Mouse (Mus musculus): Measurements from ENCODE around the gene Ppp1r9b. TPM values are rescaled to one million over a fixed set of nuclear protein-coding genes. Genes with fewer than 3 reads are reported as not detected.
A peak's percentile ranks its signal among the peaks of the same experiment; 100 is the strongest.
"Not testable (repeated sequence)": the region's sequence is repeated elsewhere in the genome, so short reads cannot be mapped to it uniquely, and the experiment has no call there.

Gene Ppp1r9b
- total RNA-seq, 4 experiments from 2014 or later = 43.9 to 47.4 (median 45.6) TPM

DNA sequence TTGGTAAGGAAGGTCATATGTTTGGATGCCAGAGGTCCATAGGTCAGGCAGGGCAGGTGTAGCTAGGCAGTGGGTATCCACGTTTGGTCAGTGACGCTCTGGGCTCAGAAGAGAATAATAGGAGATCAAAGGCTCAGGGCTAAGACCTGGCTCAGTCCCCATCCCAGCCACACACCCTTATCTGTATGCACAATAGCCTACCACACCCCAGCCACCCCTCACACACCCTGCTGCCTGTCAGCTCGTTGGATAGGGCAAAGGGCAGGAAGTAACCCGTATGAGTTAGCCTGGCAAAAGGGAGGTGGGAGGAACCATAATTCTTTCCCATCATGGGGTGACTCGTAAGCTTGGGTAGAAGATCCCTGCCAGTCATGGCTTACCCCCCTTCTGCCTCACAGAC lies 6.8 kb downstream of the Ppp1r9b start:
- DNase-seq (ENCODE audit: low spot score) = no peak

DNA sequence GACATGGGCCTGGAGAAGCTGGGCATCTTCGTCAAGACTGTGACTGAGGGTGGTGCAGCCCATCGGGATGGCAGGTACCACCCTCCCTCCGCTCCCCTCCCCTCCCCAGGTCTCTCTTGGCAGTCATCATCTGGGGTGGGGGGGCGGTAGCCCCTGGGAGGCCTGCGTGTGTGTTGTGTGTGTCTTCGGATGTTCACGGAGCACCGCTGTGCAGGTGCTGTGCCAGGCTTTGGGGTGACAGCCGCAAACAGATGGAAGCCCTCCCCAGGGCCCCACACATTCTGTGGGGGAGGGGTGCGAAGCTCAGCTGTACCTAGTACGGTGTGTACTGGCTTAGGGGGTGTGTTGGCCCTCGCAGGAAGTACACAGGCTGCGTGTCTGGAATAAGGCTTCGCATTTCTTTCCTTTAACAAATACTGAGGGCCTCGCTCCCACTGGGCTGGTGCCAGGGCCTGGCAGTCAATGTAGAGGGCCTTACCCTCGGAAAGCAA lies 7.3 kb downstream of the Ppp1r9b start:
- DNase-seq (ENCODE audit: low spot score) = no peak

DNA sequence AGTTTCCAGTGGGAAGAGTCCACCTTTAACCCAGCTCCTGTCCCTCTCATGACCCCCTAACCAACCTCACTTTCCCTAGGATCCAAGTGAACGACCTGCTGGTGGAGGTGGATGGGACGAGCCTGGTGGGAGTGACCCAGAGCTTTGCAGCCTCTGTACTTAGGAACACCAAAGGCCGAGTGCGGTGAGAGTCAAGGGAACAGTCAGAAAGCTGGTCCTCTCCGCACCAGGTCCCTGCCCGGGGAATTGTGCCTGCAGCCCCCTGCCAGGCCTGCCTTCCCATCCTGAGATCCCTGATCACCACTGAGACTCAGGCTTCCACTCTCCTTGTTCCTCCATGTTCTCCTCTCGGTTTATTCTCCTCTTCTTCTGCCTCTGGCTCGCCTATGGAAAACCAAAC lies 9.3 kb downstream of the Ppp1r9b start:
- no peak for DNase-seq (ENCODE audit: low spot score)

DNA sequence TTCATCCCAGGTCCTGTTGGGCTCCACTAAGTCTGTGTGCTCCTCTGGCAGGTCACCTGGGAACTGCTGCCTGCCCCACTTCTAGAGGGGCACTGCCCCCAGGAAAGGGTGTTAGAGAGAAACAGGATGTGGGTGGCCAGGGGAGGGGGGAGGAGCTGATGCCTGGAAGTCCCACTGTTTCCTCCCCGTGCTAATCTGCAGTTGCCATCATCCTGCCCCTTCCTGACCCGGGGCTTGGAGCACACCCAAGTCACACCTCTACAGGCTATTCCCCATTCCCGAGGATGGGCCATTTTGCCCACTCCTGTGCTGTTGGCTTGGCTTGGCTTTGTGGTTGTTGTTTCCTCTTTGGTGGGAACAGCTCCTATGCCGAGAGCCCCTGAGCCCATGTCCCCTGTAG lies 9.7 kb downstream of the Ppp1r9b start:
- DNase-seq (ENCODE audit: low spot score) = peak; percentile 65

DNA sequence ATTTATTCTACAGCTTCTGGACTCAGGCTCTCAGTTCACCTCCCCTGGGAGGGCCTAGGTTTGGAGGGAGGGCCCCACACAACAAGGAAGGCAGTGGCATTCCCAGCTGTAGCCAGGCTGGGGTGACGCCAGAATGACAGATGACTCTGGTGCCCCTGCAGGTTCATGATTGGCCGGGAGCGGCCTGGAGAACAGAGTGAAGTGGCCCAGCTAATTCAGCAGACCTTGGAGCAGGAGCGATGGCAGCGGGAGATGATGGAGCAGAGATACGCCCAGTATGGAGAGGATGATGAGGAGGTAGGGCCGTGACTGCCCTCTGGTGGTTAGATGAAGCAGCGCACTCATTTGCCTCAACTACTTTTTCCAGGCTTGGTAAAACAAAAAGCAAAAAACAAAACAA lies 10.2 kb downstream of the Ppp1r9b start:
- peak; percentile 73 for DNase-seq (ENCODE audit: low spot score)

DNA sequence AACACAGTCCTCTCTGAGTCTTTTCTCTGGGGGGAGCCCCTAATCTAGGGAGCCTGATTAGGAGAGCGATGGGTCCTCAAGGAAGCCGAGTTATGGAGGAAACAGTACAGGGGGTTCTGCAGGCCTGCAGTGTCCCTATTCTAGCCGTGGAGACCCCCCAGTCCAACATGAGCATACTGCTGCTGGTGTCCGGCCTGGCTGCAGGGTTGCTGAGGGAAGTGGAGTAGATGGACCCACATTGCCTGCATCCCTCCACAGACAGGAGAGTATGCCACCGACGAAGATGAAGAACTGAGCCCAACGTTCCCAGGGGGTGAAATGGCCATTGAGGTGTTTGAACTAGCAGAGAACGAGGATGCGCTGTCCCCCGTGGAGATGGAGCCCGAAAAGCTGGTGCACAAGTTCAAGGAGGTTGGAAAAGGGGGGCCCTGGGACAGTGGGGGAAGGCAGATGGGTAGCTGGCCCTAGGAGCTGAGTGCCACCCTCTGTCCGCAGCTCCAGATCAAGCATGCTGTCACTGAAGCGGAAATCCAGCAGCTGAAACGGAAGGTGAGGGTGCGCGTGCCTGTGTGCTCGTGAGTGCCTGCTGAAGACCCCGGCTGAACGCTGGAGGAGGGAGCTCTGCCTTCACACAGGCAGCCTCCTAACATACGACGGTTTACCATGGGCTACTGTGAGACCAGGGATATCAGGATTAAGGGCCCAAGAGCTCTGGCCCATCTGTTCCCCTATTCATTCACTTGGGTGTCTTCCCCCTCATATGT lies 10.9 kb downstream of the Ppp1r9b start:
- DNase-seq (ENCODE audit: low spot score) = no peak

DNA sequence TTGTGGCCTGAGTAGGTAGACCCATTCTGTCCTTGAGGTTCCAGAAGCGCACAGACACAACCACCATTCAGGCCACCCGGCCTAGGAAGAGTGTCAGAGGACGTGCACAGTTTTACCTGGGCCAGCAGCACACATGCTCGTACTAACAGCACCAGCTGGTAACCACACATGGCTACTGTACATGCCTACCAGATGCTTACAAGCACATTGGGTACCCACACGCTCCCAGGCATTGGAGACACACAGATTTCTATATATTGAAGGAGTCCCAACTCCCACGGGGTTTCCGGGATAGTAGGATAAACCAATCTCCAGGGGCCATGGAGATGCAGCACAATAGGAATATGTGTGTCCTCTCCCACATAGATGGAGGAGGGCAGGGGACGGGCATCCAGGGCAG lies 11.9 kb downstream of the Ppp1r9b start:
- DNase-seq (ENCODE audit: low spot score) = no peak

DNA sequence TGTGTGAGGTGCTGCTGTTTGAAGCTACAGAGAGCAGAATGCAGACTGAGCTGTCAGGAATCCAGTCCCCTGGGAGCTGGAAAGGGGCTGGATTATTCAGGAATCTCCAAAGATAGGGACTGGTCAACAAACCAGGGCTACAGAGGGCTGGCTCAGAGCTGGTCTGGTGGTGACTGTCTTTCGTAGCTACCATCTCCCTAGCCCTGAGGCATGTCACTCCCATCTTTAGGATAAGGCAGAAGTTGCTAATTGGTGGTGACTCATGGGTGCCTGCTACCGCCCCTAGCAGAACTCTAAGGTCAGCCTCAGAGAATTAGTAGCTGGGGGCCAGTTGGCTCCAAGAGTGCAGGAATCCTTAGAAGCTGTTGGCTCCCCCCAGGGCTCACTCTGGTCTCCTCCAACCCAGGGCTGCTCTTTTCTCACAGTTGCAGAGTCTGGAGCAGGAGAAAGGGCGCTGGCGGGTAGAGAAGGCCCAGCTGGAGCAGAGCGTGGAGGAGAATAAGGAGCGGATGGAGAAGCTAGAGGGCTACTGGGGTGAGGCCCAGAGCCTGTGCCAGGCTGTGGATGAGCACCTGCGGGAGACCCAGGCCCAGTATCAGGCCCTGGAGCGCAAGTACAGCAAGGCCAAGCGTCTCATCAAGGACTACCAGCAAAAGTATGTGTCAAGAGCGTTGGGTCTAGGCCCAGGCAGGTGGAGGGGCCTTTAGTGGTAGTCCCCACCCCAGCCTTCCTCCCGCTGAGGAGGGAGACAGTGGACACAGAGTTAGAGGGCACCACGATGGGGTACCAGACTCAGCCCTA lies 13.5 kb downstream of the Ppp1r9b start:
- DNase-seq (ENCODE audit: low spot score) = no peak

DNA sequence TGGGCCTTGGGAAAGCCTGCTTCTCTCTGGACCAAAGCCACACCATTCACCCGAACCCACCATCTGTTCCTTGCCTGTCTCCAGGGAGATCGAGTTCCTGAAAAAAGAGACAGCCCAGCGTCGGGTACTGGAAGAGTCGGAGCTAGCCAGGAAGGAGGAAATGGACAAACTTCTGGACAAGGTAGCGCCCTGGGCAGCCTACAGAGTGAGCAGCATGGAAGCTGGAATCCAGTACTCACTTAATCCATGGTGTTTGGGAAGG lies 14.0 kb downstream of the Ppp1r9b start:
- DNase-seq (ENCODE audit: low spot score) = no peak

DNA sequence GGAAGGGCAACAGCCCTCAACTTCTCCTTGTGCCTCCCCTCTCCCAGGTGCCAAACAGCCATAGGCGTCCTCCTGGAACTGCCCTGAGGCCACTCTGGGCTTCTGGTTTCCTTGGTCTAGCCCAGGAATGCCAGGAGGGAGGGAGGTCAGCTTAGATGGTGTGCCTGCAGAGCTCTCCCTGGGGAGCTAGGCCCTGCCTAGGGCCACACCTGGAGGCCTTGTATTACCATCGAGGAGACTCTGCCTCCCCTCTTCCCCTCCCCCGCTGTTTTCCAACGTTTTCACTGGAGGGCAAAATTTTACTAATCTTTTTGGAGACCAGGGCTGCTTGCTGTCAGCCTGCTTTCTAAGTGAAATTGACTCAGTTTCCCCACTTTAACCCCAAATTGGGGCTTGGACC lies 15.2 kb downstream of the Ppp1r9b start:
- DNase-seq (ENCODE audit: low spot score) = no peak

DNA sequence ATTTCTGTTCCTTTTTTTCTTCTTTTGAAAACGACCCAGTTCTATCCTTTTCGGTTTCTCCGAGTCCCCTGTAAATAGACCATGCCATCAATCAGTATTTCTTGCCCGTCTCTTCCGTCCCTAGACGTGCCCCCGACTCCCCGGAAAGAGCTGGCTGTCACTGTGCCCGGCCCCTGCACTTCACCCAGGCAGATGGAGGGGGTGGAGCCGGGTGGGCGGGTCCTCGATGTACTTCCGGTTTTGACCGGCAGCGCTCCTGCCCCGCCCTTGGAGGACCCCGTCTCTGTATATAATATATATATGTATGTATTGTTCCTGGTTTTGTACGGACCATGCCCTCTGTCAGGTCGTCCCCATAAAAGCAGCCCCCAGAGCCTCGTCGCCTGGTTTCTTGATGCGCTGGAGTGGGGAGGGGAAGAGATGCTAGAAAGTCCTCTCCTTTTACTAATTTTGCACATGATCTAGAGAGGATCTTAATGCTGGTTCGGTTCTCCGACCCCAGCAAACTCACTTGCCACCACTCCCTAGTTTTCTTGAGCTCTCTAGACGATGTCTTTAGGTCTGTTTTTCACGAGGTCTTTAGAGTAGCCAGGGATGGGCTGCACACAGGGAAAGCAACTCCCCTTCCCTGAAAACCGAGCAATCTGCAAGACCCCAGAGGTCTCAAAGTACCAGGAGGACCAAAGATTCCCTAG lies 15.8 kb downstream of the Ppp1r9b start:
- DNase-seq (ENCODE audit: low spot score) = peak; percentile 75

DNA sequence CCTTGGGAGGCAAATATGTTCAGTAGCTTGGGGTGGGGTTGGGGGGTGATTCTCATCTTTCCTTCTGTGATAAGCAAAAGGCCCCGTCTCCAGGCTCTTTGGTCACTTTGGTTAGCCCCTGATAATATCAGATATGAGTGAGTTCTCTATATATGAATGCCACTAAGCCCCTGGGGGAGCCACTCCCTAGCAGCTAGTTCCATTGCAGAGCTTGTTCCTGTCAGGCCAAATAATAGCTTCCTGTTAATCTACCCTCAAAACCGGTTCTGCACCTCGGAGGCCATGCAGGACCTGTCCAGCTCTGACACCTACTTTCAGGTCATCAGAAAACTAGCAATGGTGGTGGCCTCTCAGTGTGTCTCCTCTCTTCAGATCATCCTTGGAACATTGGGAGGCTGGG lies 16.6 kb downstream of the Ppp1r9b start:
- DNase-seq (ENCODE audit: low spot score) = no peak

DNA sequence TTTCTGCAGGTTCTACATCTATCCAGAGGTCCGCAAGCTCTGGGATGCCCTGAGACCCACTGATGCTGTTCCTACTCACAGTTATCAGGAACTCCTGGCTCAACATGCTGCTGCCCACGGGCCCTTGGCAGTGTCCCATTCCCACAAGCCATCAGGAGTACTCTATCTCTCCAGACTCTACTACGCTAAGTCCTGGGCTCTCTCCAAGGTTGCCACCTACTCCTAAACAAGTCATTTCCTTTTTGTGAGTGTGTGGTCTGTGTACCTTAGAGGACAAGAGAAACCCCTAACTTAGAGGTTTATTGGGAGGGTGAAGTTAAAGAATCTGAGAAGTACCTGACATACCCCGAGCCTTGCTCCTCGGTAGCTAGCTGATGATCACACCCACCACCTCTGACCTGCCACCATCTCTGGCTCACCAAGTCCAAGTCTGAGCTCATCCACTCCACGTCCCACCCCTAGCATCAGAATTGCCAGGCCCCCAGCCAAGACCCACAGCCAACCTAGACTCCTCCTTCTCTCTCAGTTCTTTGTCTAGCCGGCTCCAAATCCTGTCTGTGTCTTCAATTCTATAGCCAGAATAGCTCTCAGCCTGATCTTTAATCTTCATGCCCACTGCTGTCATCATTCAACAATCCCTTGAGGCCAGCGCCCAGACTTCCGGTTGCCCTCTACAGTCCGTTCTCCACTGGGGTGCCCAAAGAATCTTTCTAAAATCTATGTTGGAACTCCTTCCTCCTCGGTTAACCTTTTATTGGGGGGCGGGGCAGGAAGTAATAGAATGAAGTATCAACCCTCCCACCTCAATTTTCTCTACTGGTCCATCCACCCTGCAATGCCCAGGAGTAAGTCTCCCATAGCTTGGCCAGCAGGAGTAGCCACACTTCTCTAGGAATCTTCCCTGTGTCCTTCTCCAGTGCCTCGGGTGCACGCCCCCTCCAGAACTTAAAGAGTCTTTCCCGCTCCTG lies 18.1 kb downstream of the Ppp1r9b start:
- no peak for DNase-seq (ENCODE audit: low spot score)

DNA sequence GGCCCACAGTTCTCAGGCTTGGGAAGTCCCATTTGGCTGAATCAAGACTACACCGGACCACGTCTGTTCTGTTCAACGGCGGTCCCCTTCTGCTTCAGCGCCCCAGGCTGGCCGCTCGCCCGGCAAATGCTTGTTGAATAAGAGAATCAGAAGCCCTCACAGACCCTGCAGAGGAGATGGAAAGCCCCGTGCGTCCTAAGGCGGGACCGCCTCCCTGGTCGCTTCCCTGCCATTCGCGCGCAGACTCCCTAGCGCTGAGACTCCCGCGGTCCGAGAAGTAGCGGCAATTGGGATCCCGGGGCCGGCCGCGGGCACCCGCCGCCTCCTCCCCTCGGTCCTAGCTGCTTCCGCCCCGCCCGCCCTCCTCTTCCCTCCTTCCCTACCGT lies 18.8 kb downstream of the Ppp1r9b start, which contains the start of gene Samd14:
Gene Samd14 (plus strand): TSS at position 251 of the 386 bp plus-strand sequence.
- no peak for DNase-seq (ENCODE audit: low spot score)

DNA sequence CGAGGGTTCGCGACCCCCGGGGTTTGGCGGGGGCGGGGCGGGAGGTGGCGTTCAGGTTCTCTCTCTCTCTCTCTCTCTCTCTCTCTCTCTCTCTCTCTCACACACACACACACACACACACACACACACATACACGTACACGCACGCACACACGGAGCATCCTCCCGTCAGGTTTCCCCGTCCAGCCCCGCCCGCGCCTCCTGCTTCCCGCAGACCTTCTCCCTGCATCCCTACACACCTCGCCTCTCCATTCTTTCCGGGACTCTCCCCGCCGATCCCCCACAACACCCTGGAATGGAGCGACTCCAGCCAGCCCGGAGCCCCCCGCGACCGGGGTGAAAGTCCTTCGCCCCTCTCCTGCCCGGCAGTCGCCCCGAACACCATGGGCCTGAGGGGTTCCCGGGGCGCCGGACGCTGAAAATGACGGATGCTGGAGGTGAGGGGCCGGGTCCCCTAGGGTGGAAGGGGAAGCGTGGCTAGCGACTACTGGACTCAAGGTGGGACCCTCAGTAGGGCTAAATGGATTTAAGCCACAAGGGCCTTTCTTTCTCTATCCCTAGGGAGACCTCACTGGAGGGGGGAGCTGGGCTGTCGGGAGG lies 19.4 kb downstream of the Ppp1r9b start:
- no peak for DNase-seq (ENCODE audit: low spot score)

DNA sequence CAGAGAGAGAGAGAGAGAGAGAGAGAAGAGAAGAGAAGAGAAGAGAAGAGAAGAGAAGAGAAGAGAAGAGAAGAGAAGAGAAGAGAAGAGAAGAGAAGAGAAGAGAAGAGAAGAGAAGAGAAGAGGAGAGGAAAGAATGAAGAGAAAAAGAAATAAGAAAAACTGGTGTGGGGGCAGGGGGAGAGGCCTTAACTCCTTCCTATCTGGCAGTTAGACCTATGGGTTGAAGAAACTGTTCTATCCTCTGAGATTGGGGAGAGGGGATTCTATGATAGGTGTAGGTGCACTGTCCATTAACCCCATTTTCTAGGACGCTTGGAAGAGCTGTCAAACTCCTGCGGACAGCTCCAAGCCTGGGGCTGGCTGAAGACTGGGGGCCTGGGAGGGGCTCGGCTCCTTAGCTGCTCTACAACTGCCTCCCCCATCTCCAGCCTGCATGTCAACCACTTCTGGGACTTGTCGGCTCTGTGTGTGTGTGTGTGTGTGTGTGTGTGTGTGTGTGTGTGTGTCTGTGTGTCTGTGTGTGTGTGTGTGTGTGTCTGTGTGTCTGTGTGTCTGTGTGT lies 20.1 kb downstream of the Ppp1r9b start:
- not testable (repeated sequence) for DNase-seq (ENCODE audit: low spot score)

DNA sequence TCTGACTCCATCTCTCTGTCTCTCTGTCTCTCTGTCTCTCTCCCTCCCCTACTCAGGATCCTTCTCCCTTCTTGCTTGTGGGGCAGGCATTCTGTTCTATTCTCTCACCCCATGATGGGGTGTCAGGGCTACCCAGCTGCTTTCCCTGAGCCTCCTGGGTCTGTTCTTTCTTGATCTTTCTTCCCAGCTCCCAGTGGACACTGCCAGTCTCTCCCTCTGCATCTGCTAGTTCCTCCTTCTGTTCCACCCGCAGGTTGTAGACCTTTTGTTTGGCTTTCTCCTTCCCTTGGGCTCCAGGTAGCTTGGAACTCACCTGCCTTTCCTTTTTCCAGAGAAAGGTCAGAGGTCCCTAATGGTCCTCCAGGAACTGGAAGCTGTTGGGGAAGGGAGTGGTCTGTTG lies 20.6 kb downstream of the Ppp1r9b start:
- DNase-seq (ENCODE audit: low spot score) = no peak

DNA sequence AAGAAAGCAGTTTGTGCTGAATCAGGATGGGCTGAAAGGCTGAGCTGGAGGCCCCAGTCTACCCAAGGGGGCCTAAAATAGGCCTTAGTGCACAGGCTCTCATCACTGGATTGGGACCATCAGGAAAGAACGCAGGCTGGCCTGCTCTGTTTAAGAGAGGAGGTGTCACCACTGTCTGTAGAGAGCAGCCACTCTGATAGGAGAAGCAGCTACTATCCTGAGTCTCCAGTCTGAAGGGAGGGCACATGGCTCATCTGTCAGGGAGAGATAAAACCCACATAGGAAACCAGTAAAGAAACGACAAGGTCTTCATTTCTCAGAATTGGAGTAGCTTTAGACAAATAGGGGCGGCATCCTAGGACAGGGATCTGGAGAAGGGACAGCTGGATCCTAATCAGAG lies 21.2 kb downstream of the Ppp1r9b start:
- DNase-seq (ENCODE audit: low spot score) = no peak

DNA sequence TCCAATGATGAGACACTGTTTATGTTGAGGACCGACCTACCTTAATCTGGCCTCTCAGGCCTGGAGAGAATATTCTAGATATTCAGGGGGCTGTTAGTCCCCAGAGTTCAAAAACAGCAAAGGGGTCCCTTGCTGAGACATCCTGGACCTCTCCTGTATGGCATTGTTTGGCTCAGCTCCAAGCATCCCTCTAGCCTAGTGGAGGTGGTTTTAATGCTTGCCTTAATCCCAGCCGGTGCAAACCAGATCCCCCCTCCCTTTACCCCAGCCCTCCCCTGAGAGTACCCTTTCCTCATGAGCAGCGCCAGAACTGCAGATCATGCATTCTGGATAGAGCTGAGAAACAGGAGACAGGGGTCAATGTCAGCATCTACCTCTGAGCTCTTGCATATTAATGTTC lies 21.7 kb downstream of the Ppp1r9b start:
- no peak for DNase-seq (ENCODE audit: low spot score)

DNA sequence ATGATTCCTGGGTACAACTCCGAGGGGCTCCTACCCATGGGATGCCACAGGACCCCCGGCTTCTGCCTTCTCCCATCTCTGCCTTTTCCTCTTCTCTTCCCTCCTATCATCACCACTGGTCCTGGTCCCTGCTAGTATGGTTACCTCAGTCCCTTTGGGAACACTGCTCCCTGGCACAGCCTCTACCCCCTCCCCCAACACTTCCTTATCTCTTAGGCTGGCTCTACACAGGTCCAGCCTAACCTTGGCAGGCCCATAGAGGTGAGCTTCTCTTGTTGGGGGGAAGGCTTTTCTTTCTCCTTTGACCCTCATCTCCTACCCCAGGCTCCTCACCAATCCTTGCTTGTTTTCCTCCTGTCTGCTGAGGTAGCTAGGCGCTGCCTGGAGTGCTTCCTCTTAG lies 24.6 kb downstream of the Ppp1r9b start:
- DNase-seq (ENCODE audit: low spot score) = no peak

All from heart, adult 8-10 months (tissue).